Mouse (Mus musculus): Measurements from ENCODE around the gene Gnai2.
A peak's percentile ranks its signal among the peaks of the same experiment; 100 is the strongest.
"Not testable (repeated sequence)": the region's sequence is repeated elsewhere in the genome, so short reads cannot be mapped to it uniquely, and the experiment has no call there.

The Gnai2 gene

GRCm38 (mm10) chr9:107587833-107588639 lies 47.1 kb downstream of the Gnai2 start:
- no peak for DNase-seq (ENCODE audit: low read depth, low spot score)

GRCm38 (mm10) chr9:107586974-107587832 lies 48.0 kb downstream of the Gnai2 start, which contains the start of gene Ifrd2:
Ifrd2 (plus strand) TSS chr9:107587642.
- DNase-seq (ENCODE audit: low read depth, low spot score): peak; percentile 95

DNA sequence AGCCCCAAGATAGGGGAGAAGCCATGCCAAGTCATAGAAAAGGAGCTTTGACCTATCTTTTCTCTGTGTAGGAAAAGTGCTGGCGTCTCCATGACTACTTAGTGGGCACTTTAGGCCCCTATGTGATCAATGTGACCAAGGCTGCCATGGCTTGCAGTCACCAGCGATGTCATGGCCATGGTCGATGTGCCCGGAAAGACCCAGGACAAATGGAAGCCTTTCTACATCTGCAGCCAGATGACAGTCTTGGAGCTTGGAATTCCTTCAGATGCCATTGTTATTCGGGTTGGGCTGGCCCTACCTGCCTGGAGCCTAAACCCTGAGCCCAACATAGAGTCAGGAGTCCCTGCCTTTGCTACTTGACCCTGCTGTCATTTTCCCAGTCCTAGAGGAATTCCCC lies 48.7 kb downstream of the Gnai2 start:
- DNase-seq (ENCODE audit: low read depth, low spot score): no peak

GRCm38 (mm10) chr9:107583174-107583573 lies 52.0 kb downstream of the Gnai2 start:
- DNase-seq (ENCODE audit: low read depth, low spot score): no peak

DNA sequence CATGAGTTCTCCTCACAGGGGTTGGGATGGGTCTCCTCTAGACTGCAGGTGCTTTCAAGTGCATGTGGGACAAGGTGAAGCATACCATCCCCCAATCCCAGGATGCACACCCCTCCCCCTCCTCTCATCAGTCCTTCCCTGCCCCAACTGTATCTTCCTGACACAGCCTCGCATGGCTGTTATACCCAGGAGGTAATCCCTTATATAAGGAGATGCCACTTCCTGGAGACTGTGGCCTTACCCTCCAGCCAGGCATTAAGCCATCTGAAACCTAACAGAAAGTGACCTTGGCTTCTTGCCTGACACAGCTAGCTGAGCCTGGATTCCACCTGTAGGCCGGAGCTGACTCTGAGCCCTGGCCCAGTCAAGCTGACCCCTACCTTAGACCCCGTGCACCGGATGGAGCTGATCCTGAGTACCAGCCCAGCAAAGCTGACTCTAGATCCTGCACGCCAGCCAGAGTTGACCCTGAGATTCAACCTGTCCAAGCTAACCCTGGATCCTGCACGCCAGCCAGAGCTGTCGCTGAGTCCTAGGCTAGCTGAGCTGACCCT lies 52.6 kb downstream of the Gnai2 start:
- no peak for DNase-seq (ENCODE audit: low read depth, low spot score)

GRCm38 (mm10) chr9:107581584-107581983 lies 53.6 kb downstream of the Gnai2 start:
- DNase-seq (ENCODE audit: low read depth, low spot score): no peak

- no peak for DNase-seq (ENCODE audit: low read depth, low spot score)
Observed at GRCm38 (mm10) chr9:107580501-107581317, 54.5 kb downstream of the Gnai2 start, which contains the start of gene Hyal3. Hyal3 (plus strand) TSS chr9:107580818.

DNA sequence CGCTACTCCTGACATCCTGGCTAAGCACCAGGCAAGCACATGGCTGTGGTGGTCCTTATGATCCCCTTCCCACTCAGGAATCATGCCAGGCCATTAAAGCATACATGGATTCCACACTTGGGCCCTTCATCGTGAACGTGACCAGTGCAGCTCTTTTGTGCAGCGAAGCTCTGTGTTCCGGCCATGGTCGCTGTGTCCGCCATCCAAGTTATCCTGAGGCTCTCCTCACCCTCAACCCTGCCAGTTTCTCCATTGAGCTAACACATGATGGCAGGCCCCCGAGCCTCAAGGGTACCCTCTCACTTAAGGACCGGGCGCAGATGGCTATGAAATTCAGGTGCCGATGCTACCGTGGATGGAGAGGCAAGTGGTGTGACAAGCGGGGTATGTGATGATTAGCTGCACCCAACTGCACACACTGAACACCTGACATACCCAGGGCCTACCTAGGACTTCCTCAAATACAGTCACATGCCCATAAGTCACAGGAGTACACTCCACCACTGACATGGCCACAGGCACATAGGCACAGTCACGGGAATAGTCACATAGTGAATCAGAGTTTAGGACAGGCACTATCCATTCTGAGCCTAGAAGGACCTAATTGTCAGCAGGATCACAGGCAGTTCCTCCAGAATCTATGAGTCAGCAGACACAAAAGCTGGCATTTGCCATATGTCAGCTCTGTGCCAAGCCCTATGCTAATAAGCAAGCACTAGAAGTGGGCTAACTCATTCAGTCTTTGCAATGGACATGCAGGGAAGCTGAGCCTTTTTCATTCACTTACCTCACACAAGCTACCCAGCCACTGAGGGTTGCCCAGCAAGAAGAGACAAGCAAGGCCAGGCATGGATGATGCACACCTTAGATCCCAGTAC lies 55.9 kb downstream of the Gnai2 start:
- DNase-seq (ENCODE audit: low read depth, low spot score): no peak

- no peak for DNase-seq (ENCODE audit: low read depth, low spot score)
Observed at GRCm38 (mm10) chr9:107578587-107578986, 56.6 kb downstream of the Gnai2 start, which contains the start of gene Naa80. Naa80 (plus strand) TSS chr9:107578887.

- DNase-seq (ENCODE audit: low read depth, low spot score): no peak
Observed at GRCm38 (mm10) chr9:107577871-107578270, 57.3 kb downstream of the Gnai2 start.

GRCm38 (mm10) chr9:107576357-107577107 lies 58.6 kb downstream of the Gnai2 start, which contains the start of gene Hyal1:
Hyal1 (plus strand) TSS chr9:107576927.
- DNase-seq (ENCODE audit: low read depth, low spot score): no peak

GRCm38 (mm10) chr9:107575579-107576356 lies 59.4 kb downstream of the Gnai2 start:
- no peak for DNase-seq (ENCODE audit: low read depth, low spot score)

- not testable (repeated sequence) for DNase-seq (ENCODE audit: low read depth, low spot score)
Observed at GRCm38 (mm10) chr9:107573774-107574173, 61.4 kb downstream of the Gnai2 start.

GRCm38 (mm10) chr9:107572327-107572662 lies 62.9 kb downstream of the Gnai2 start:
- DNase-seq (ENCODE audit: low read depth, low spot score): no peak

GRCm38 (mm10) chr9:107571534-107572326 lies 63.4 kb downstream of the Gnai2 start:
- no peak for DNase-seq (ENCODE audit: low read depth, low spot score)

DNA sequence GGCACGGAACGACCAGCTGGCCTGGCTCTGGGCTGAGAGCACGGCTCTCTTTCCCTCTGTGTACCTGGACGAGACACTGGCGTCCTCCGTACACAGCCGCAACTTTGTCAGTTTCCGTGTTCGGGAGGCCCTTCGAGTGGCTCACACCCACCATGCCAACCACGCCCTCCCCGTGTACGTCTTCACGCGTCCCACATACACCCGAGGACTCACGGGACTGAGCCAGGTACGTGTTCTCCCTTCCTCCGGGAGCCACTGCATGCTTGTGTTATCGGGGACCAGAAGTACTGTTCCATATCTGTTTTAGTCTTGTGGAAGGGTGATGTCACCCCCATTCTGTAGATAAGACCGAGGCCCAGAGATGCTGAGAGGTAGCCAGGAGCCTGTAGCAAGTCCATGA lies 64.3 kb downstream of the Gnai2 start:
- DNase-seq (ENCODE audit: low read depth, low spot score): no peak

GRCm38 (mm10) chr9:107570016-107570415 lies 65.2 kb downstream of the Gnai2 start:
- DNase-seq (ENCODE audit: low read depth, low spot score): no peak

DNA sequence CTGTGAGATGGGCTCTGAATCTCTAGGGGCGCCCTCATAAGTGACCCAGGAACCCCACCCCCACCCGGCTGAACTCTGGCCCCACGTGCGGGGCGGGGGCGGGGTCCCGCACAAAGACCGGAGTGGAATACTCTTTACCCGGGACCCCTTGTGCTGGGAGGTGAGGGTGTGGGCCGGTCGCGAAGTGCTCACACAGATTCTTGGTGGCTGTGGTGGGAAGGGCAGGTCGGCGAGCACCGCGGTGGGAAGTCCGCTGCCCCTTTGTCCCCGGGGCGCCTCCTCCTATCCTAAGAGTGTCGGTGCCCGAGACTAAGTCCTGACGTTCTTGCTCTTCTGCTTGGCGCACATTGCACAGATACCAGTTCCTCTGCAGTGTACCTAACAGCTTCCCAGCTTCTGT lies 65.9 kb downstream of the Gnai2 start:
- DNase-seq (ENCODE audit: low read depth, low spot score): no peak

Data from WW6 (cell line).